Mouse (Mus musculus): Measurements from ENCODE around the gene Trpm3.

Gene Trpm3

GRCm38 (mm10) chr19:22615367-22615766, 476.5 kb downstream of the Trpm3 start:
- no peak for DNase-seq (ENCODE audit: low read depth, low spot score)
- no peaks in the 10 kb centered on the region for H3K27me3 ChIP-seq (ENCODE audit: control insufficient read depth, insufficient read depth, low read length, poor library complexity, severe bottlenecking)
- H3K36me3 ChIP-seq (ENCODE audit: control insufficient read depth, insufficient read depth, low read length, poor library complexity, severe bottlenecking), result no peaks in the 10 kb centered on the region

GRCm38 (mm10) chr19:22624801-22625513, 486.1 kb downstream of the Trpm3 start:
- DNase-seq (ENCODE audit: low read depth, low spot score), result no peak
- no peaks in the 10 kb centered on the region for H3K27me3 ChIP-seq (ENCODE audit: control insufficient read depth, insufficient read depth, low read length, poor library complexity, severe bottlenecking)
- no peaks in the 10 kb centered on the region for H3K36me3 ChIP-seq (ENCODE audit: control insufficient read depth, insufficient read depth, low read length, poor library complexity, severe bottlenecking)

- no peak for DNase-seq (ENCODE audit: low read depth, low spot score)
- no peaks in the 10 kb centered on the region for H3K27me3 ChIP-seq (ENCODE audit: control insufficient read depth, insufficient read depth, low read length, poor library complexity, severe bottlenecking)
Observed at GRCm38 (mm10) chr19:22628878-22629277, 490.0 kb downstream of the Trpm3 start.

GRCm38 (mm10) chr19:22631316-22631715, 492.5 kb downstream of the Trpm3 start:
- Histone ChIP-seq H3K27me3 (ENCODE audit: control insufficient read depth, insufficient read depth, low read length, poor library complexity, severe bottlenecking) (no peaks in the 10 kb centered on the region), H3K36me3 (ENCODE audit: control insufficient read depth, insufficient read depth, low read length, poor library complexity, severe bottlenecking) (no peaks in the 10 kb centered on the region)
- no peak for DNase-seq (ENCODE audit: low read depth, low spot score)

More at GRCm38 (mm10) chr19:22628878-22629277, 490.0 kb downstream of the Trpm3 start:
- no peaks in the 10 kb centered on the region for H3K36me3 ChIP-seq (ENCODE audit: control insufficient read depth, insufficient read depth, low read length, poor library complexity, severe bottlenecking)

- H3K36me3 ChIP-seq (ENCODE audit: control insufficient read depth, insufficient read depth, low read length, poor library complexity, severe bottlenecking), result no peaks in the 10 kb centered on the region
- no peak for DNase-seq (ENCODE audit: low read depth, low spot score)
- no peaks in the 10 kb centered on the region for H3K27me3 ChIP-seq (ENCODE audit: control insufficient read depth, insufficient read depth, low read length, poor library complexity, severe bottlenecking)
Observed at GRCm38 (mm10) chr19:22635635-22636034, 496.8 kb downstream of the Trpm3 start.

GRCm38 (mm10) chr19:22637786-22638185, 498.9 kb downstream of the Trpm3 start:
- DNase-seq (ENCODE audit: low read depth, low spot score), result no peak
- H3K27me3 ChIP-seq (ENCODE audit: control insufficient read depth, insufficient read depth, low read length, poor library complexity, severe bottlenecking), result no peaks in the 10 kb centered on the region
- no peaks in the 10 kb centered on the region for H3K36me3 ChIP-seq (ENCODE audit: control insufficient read depth, insufficient read depth, low read length, poor library complexity, severe bottlenecking)

- H3K36me3 ChIP-seq (ENCODE audit: control insufficient read depth, insufficient read depth, low read length, poor library complexity, severe bottlenecking), result no peaks in the 10 kb centered on the region
- DNase-seq (ENCODE audit: low read depth, low spot score), result no peak
- no peaks in the 10 kb centered on the region for H3K27me3 ChIP-seq (ENCODE audit: control insufficient read depth, insufficient read depth, low read length, poor library complexity, severe bottlenecking)
Observed at GRCm38 (mm10) chr19:22638394-22638954, 499.6 kb downstream of the Trpm3 start.

- Histone ChIP-seq H3K27me3 (ENCODE audit: control insufficient read depth, insufficient read depth, low read length, poor library complexity, severe bottlenecking) (no peaks in the 10 kb centered on the region), H3K36me3 (ENCODE audit: control insufficient read depth, insufficient read depth, low read length, poor library complexity, severe bottlenecking) (no peaks in the 10 kb centered on the region)
- DNase-seq (ENCODE audit: low read depth, low spot score), result no peak
Observed at GRCm38 (mm10) chr19:22642124-22642523, 503.3 kb downstream of the Trpm3 start.

- Histone ChIP-seq H3K27me3 (ENCODE audit: control insufficient read depth, insufficient read depth, low read length, poor library complexity, severe bottlenecking) (no peaks in the 10 kb centered on the region), H3K36me3 (ENCODE audit: control insufficient read depth, insufficient read depth, low read length, poor library complexity, severe bottlenecking) (no peaks in the 10 kb centered on the region)
- no peak for DNase-seq (ENCODE audit: low read depth, low spot score)
Observed at GRCm38 (mm10) chr19:22656466-22657215, 517.8 kb downstream of the Trpm3 start.

- no peaks in the 10 kb centered on the region for H3K27me3 ChIP-seq (ENCODE audit: control insufficient read depth, insufficient read depth, low read length, poor library complexity, severe bottlenecking)
- DNase-seq (ENCODE audit: low read depth, low spot score), result no peak
- no peaks in the 10 kb centered on the region for H3K36me3 ChIP-seq (ENCODE audit: control insufficient read depth, insufficient read depth, low read length, poor library complexity, severe bottlenecking)
Observed at GRCm38 (mm10) chr19:22657251-22657650, 518.4 kb downstream of the Trpm3 start.

GRCm38 (mm10) chr19:22665401-22665800, 526.6 kb downstream of the Trpm3 start:
- Histone ChIP-seq H3K27me3 (ENCODE audit: control insufficient read depth, insufficient read depth, low read length, poor library complexity, severe bottlenecking) (no peaks in the 10 kb centered on the region), H3K36me3 (ENCODE audit: control insufficient read depth, insufficient read depth, low read length, poor library complexity, severe bottlenecking) (no peaks in the 10 kb centered on the region)
- no peak for DNase-seq (ENCODE audit: low read depth, low spot score)

- DNase-seq (ENCODE audit: low read depth, low spot score), result no peak
- Histone ChIP-seq H3K27me3 (ENCODE audit: control insufficient read depth, insufficient read depth, low read length, poor library complexity, severe bottlenecking) (no peaks in the 10 kb centered on the region), H3K36me3 (ENCODE audit: control insufficient read depth, insufficient read depth, low read length, poor library complexity, severe bottlenecking) (no peaks in the 10 kb centered on the region)
Observed at GRCm38 (mm10) chr19:22670222-22670621, 531.4 kb downstream of the Trpm3 start.

GRCm38 (mm10) chr19:22672892-22673291, 534.0 kb downstream of the Trpm3 start:
- Histone ChIP-seq H3K36me3 (ENCODE audit: control insufficient read depth, insufficient read depth, low read length, poor library complexity, severe bottlenecking) (no peaks in the 10 kb centered on the region), H3K27me3 (ENCODE audit: control insufficient read depth, insufficient read depth, low read length, poor library complexity, severe bottlenecking) (no peaks in the 10 kb centered on the region)
- no peak for DNase-seq (ENCODE audit: low read depth, low spot score)

- no peak for DNase-seq (ENCODE audit: low read depth, low spot score)
- H3K27me3 ChIP-seq (ENCODE audit: control insufficient read depth, insufficient read depth, low read length, poor library complexity, severe bottlenecking), result no peaks in the 10 kb centered on the region
- H3K36me3 ChIP-seq (ENCODE audit: control insufficient read depth, insufficient read depth, low read length, poor library complexity, severe bottlenecking), result no peaks in the 10 kb centered on the region
Observed at GRCm38 (mm10) chr19:22676206-22676605, 537.4 kb downstream of the Trpm3 start.

GRCm38 (mm10) chr19:22682238-22682637, 543.4 kb downstream of the Trpm3 start:
- DNase-seq (ENCODE audit: low read depth, low spot score), result no peak
- H3K27me3 ChIP-seq (ENCODE audit: control insufficient read depth, insufficient read depth, low read length, poor library complexity, severe bottlenecking), result no peaks in the 10 kb centered on the region
- no peaks in the 10 kb centered on the region for H3K36me3 ChIP-seq (ENCODE audit: control insufficient read depth, insufficient read depth, low read length, poor library complexity, severe bottlenecking)
